Mouse (Mus musculus) midbrain, embryonic 16.5 days (tissue): ENCODE measurements at regions not wholly inside any gene's neighbourhood (a gene's known extent, or its start where the extent isn't known, plus 50 kb on each side); places are given as distances from the start of the nearest gene placed in this dataset.

ENCODE experiments used
- ATAC-seq: fragments of 200-750 bp; cut with Nextera tagmentation; 2 replicates; pipeline ENCODE4 v1.8.0; 2017; ENCODE audit warnings: moderate TSS enrichment
- H3K27ac ChIP-seq: fragments of 300-500 bp; sonication (generic); 2 replicates; pipeline ENCODE4 v1.5.1; 2014; ENCODE audit warnings: mild to moderate bottlenecking, low read length, mixed read lengths
- H3K27me3 ChIP-seq: fragments of 300-500 bp; sonication (generic); 2 replicates; pipeline ENCODE4 v1.6.1; 2014; ENCODE audit warnings: low read depth, low read length, mixed read lengths; ENCODE audit not compliant: control insufficient read depth, insufficient read depth
- H3K36me3 ChIP-seq: fragments of 300-500 bp; sonication (generic); 2 replicates; pipeline ENCODE4 v1.6.1; 2014; ENCODE audit warnings: mild to moderate bottlenecking, low read length, moderate library complexity, mixed read lengths; ENCODE audit not compliant: control insufficient read depth, insufficient read depth
- H3K4me1 ChIP-seq: fragments of 300-500 bp; sonication (generic); 2 replicates; pipeline ENCODE4 v1.6.1; 2014; ENCODE audit warnings: mild to moderate bottlenecking, low read length, mixed read lengths; ENCODE audit not compliant: control insufficient read depth, insufficient read depth
- H3K4me2 ChIP-seq: fragments of 300-500 bp; sonication (generic); 2 replicates; pipeline ENCODE4 v1.6.1; 2014; ENCODE audit warnings: mild to moderate bottlenecking, low read length, mixed read lengths
- H3K4me3 ChIP-seq: fragments of 300-500 bp; sonication (generic); 2 replicates; pipeline ENCODE4 v1.5.1; 2014; ENCODE audit warnings: low read depth, mild to moderate bottlenecking, low read length, moderate library complexity, mixed read lengths
- H3K9ac ChIP-seq: fragments of 300-500 bp; sonication (generic); 2 replicates; pipeline ENCODE4 v1.6.1; 2014; ENCODE audit warnings: low read depth, low read length, mixed read lengths
- H3K9me3 ChIP-seq: fragments of 300-500 bp; sonication (generic); replicated peaks from 2 replicates; pipeline ENCODE4 v1.6.1; 2014; ENCODE audit warnings: mild to moderate bottlenecking, low read length, mixed read lengths; ENCODE audit not compliant: control insufficient read depth, poor library complexity, severe bottlenecking
- WGBS: fragments of 180-500 bp; shearing (Covaris S2); extraction: QIAGEN DNeasy Blood & Tissue Kit; methylation state at CpG from one replicate; pipeline ENCODE4 v1.1.7; 2014; 5-methylcytosine and 5-hydroxymethylcytosine counted together

GRCm38 (mm10) chr10:104367219-104367618 lies 173.4 kb downstream of the Gm4340 start:
- no peaks in the 10 kb centered on the region for H3K4me1 ChIP-seq
- H3K9me3 ChIP-seq = no peaks in the 10 kb centered on the region
- no peak overlapping the region for H3K4me2 ChIP-seq
- no peaks in the 10 kb centered on the region for H3K27me3 ChIP-seq
- WGBS = 87% methylated on average over 2 of the region's 2 CpGs
- no peak overlapping the region for H3K27ac ChIP-seq
- no peak overlapping the region for H3K9ac ChIP-seq
- no peak overlapping the region for H3K4me3 ChIP-seq
- no peak for ATAC-seq
- no peaks in the 10 kb centered on the region for H3K36me3 ChIP-seq

- no peak overlapping the region for H3K4me2 ChIP-seq
- no peak overlapping the region for H3K4me3 ChIP-seq
- H3K27me3 ChIP-seq = no peaks in the 10 kb centered on the region
- H3K9me3 ChIP-seq = no peaks in the 10 kb centered on the region
- no peaks in the 10 kb centered on the region for H3K4me1 ChIP-seq
- WGBS = 76% methylated on average over 1 of the region's 1 CpGs
- H3K36me3 ChIP-seq = no peaks in the 10 kb centered on the region
- no peak overlapping the region for H3K27ac ChIP-seq
- no peak for ATAC-seq
- no peak overlapping the region for H3K9ac ChIP-seq
Measured at GRCm38 (mm10) chr10:104374567-104374966, 180.7 kb downstream of the Gm4340 start.

GRCm38 (mm10) chr10:104388254-104388653 lies 194.4 kb downstream of the Gm4340 start:
- no peak overlapping the region for H3K9ac ChIP-seq
- H3K27ac ChIP-seq = no peak overlapping the region
- no peaks in the 10 kb centered on the region for H3K9me3 ChIP-seq
- H3K4me1 ChIP-seq = no peaks in the 10 kb centered on the region
- no peak overlapping the region for H3K4me2 ChIP-seq
- WGBS = 78% methylated on average over 2 of the region's 2 CpGs
- H3K36me3 ChIP-seq = no peaks in the 10 kb centered on the region
- no peak for ATAC-seq
- H3K4me3 ChIP-seq = no peak overlapping the region
- H3K27me3 ChIP-seq = no peaks in the 10 kb centered on the region

GRCm38 (mm10) chr10:104395711-104396110 lies 201.9 kb downstream of the Gm4340 start:
- no peaks in the 10 kb centered on the region for H3K36me3 ChIP-seq
- no peak overlapping the region for H3K9ac ChIP-seq

GRCm38 (mm10) chr10:104408751-104409150 lies 214.9 kb downstream of the Gm4340 start:
- Histone ChIP-seq H3K27me3 (no peaks in the 10 kb centered on the region), H3K9ac (no peak overlapping the region), H3K36me3 (no peaks in the 10 kb centered on the region), H3K4me2 (no peak overlapping the region), H3K27ac (no peak overlapping the region), H3K4me3 (no peak overlapping the region), H3K9me3 (no peaks in the 10 kb centered on the region), H3K4me1 (no peaks in the 10 kb centered on the region)
- no peak for ATAC-seq
- WGBS = 60% methylated on average over 4 of the region's 4 CpGs

More at GRCm38 (mm10) chr10:104395711-104396110, 201.9 kb downstream of the Gm4340 start:
- Histone ChIP-seq H3K4me3 (no peak overlapping the region), H3K4me1 (no peaks in the 10 kb centered on the region), H3K4me2 (no peak overlapping the region), H3K27ac (no peak overlapping the region), H3K9me3 (no peaks in the 10 kb centered on the region), H3K27me3 (no peaks in the 10 kb centered on the region)
- 97% methylated on average over 1 of the region's 1 CpGs for WGBS
- ATAC-seq = no peak

- no peak overlapping the region for H3K9ac ChIP-seq
- no peak overlapping the region for H3K27ac ChIP-seq
- no peaks in the 10 kb centered on the region for H3K9me3 ChIP-seq
- H3K27me3 ChIP-seq = no peaks in the 10 kb centered on the region
- H3K4me1 ChIP-seq = no peaks in the 10 kb centered on the region
- no peak overlapping the region for H3K4me2 ChIP-seq
- H3K4me3 ChIP-seq = no peak overlapping the region
- ATAC-seq = no peak
- H3K36me3 ChIP-seq = no peaks in the 10 kb centered on the region
Measured at GRCm38 (mm10) chr10:104422541-104422940, 228.7 kb downstream of the Gm4340 start.

GRCm38 (mm10) chr10:104423161-104423560 lies 229.3 kb downstream of the Gm4340 start:
- H3K27ac ChIP-seq = no peak overlapping the region
- WGBS = 88% methylated on average over 4 of the region's 4 CpGs
- no peaks in the 10 kb centered on the region for H3K27me3 ChIP-seq
- no peak overlapping the region for H3K4me3 ChIP-seq
- no peaks in the 10 kb centered on the region for H3K4me1 ChIP-seq
- no peak overlapping the region for H3K9ac ChIP-seq
- no peaks in the 10 kb centered on the region for H3K9me3 ChIP-seq
- no peaks in the 10 kb centered on the region for H3K36me3 ChIP-seq
- H3K4me2 ChIP-seq = no peak overlapping the region
- no peak for ATAC-seq

GRCm38 (mm10) chr10:104423761-104424160 lies 229.9 kb downstream of the Gm4340 start:
- no peak for ATAC-seq
- no peaks in the 10 kb centered on the region for H3K36me3 ChIP-seq
- H3K9ac ChIP-seq = no peak overlapping the region
- H3K27me3 ChIP-seq = no peaks in the 10 kb centered on the region
- H3K4me2 ChIP-seq = no peak overlapping the region
- H3K4me1 ChIP-seq = no peaks in the 10 kb centered on the region
- no peak overlapping the region for H3K4me3 ChIP-seq
- no peaks in the 10 kb centered on the region for H3K9me3 ChIP-seq
- no peak overlapping the region for H3K27ac ChIP-seq

GRCm38 (mm10) chr10:104444926-104445325 lies 251.1 kb downstream of the Gm4340 start:
- H3K27me3 ChIP-seq = no peaks in the 10 kb centered on the region
- 72% methylated on average over 4 of the region's 4 CpGs for WGBS
- no peak overlapping the region for H3K4me2 ChIP-seq
- H3K9me3 ChIP-seq = no peaks in the 10 kb centered on the region
- H3K4me1 ChIP-seq = no peaks in the 10 kb centered on the region
- no peak overlapping the region for H3K27ac ChIP-seq
- H3K4me3 ChIP-seq = no peak overlapping the region
- H3K9ac ChIP-seq = no peak overlapping the region
- ATAC-seq = no peak
- H3K36me3 ChIP-seq = no peaks in the 10 kb centered on the region
